Mouse (Mus musculus) megakaryocyte, embryonic 14.5 days (primary cell): ENCODE results near the gene Rps21. TPM values are rescaled to one million over a fixed set of nuclear protein-coding genes. Genes with fewer than 3 reads are reported as not detected.

Experiments
- H3K27me3 ChIP-seq: replicated peaks from 2 replicates; pipeline ENCODE3; 2012; ENCODE audit warnings: inconsistent platforms
- H3K36me3 ChIP-seq: replicated peaks from 2 replicates; pipeline ENCODE3; 2012; ENCODE audit warnings: low read length, inconsistent platforms, mixed read lengths
- H3K4me1 ChIP-seq: 2 replicates; pipeline ENCODE4 v1.6.1; 2012; ENCODE audit warnings: inconsistent platforms
- H3K4me3 ChIP-seq: replicated peaks from 2 replicates; pipeline ENCODE3; 2012; ENCODE audit warnings: moderate library complexity, mild to moderate bottlenecking, inconsistent platforms
- H3K9me3 ChIP-seq: 2 replicates; pipeline ENCODE4 v1.6.1; 2012; ENCODE audit warnings: inconsistent platforms
- FLI1 ChIP-seq: IDR thresholded peaks from 2 replicates; pipeline ENCODE4 v1.6.1; 2012; ENCODE audit warnings: low read length, inconsistent platforms, mixed read lengths
- GATA1 ChIP-seq: IDR thresholded peaks from 3 replicates; pipeline ENCODE4 v1.6.1; 2012; ENCODE audit warnings: mixed read lengths, low read length, inconsistent platforms, borderline replicate concordance
- polyA plus RNA-seq: library from polyadenylated mRNA; stranded (reverse); fragments of >175 nt; gene quantifications from 2 replicates; pipeline ENCODE4 v1.2.3, GENCODE M21; 2012; ENCODE audit warnings: low replicate concordance; ENCODE audit not compliant: insufficient read depth

The Rps21 gene
- polyA plus RNA-seq, 1 experiment: 1,213 TPM

- Histone ChIP-seq H3K4me1 (peaks cover 52% of the 10 kb centered on the region), H3K4me3 (no peak overlapping the region), H3K27me3 (peaks cover 44% of the 10 kb centered on the region), H3K9me3 (no peaks in the 10 kb centered on the region), H3K36me3 (no peaks in the 10 kb centered on the region)
- TF ChIP-seq GATA1: no peak
- no peak for TF ChIP-seq FLI1
Measured at GRCm38 (mm10) chr2:180279321-180279720, 22.1 kb downstream of the Rps21 start.

- Histone ChIP-seq H3K36me3 (no peaks in the 10 kb centered on the region), H3K9me3 (no peaks in the 10 kb centered on the region), H3K27me3 (peaks cover 88% of the 10 kb centered on the region), H3K4me3 (peak overlapping the region; percentile 4), H3K4me1 (peaks cover 26% of the 10 kb centered on the region)
- TF ChIP-seq GATA1 (no peak), FLI1 (no peak)
Measured at GRCm38 (mm10) chr2:180288966-180289365, 31.8 kb downstream of the Rps21 start.

- no peaks in the 10 kb centered on the region for H3K9me3 ChIP-seq
- H3K4me3 ChIP-seq: peak within 1 kb of the TSS; percentile 15
- TF ChIP-seq FLI1: no peak
- TF ChIP-seq GATA1: no peak
- peaks cover 26% of the 10 kb centered on the region for H3K4me1 ChIP-seq
- H3K36me3 ChIP-seq: no peaks in the 10 kb centered on the region
- peaks cover 87% of the 10 kb centered on the region for H3K27me3 ChIP-seq
Measured at GRCm38 (mm10) chr2:180289440-180290108, 32.4 kb downstream of the Rps21 start, which contains the start of gene Rbbp8nl. Gene Rbbp8nl, minus strand, starts transcription at chr2:180289879.

GRCm38 (mm10) chr2:180290503-180290902 lies 33.3 kb downstream of the Rps21 start:
- Histone ChIP-seq H3K36me3 (no peaks in the 10 kb centered on the region), H3K4me3 (peak overlapping the region; percentile 15), H3K9me3 (no peaks in the 10 kb centered on the region), H3K27me3 (peaks cover 79% of the 10 kb centered on the region), H3K4me1 (peaks cover 26% of the 10 kb centered on the region)
- TF ChIP-seq GATA1 (no peak), FLI1 (no peak)

- TF ChIP-seq GATA1 (no peak), FLI1 (no peak)
- peaks cover 26% of the 10 kb centered on the region for H3K4me1 ChIP-seq
- H3K4me3 ChIP-seq: no peak overlapping the region
- no peaks in the 10 kb centered on the region for H3K9me3 ChIP-seq
- H3K36me3 ChIP-seq: no peaks in the 10 kb centered on the region
- peaks cover 74% of the 10 kb centered on the region for H3K27me3 ChIP-seq
Measured at GRCm38 (mm10) chr2:180291566-180291965, 34.4 kb downstream of the Rps21 start.

- no peaks in the 10 kb centered on the region for H3K9me3 ChIP-seq
- TF ChIP-seq GATA1 (no peak), FLI1 (no peak)
Measured at GRCm38 (mm10) chr2:180292026-180292425, 34.8 kb downstream of the Rps21 start.

GRCm38 (mm10) chr2:180292906-180293305 lies 35.7 kb downstream of the Rps21 start:
- peaks cover 26% of the 10 kb centered on the region for H3K4me1 ChIP-seq
- TF ChIP-seq FLI1 (no peak), GATA1 (no peak)
- H3K36me3 ChIP-seq: no peaks in the 10 kb centered on the region
- no peak overlapping the region for H3K4me3 ChIP-seq
- H3K27me3 ChIP-seq: peaks cover 64% of the 10 kb centered on the region
- H3K9me3 ChIP-seq: no peaks in the 10 kb centered on the region

More at GRCm38 (mm10) chr2:180292026-180292425, 34.8 kb downstream of the Rps21 start:
- H3K4me1 ChIP-seq: peaks cover 26% of the 10 kb centered on the region
- H3K4me3 ChIP-seq: no peak overlapping the region
- H3K36me3 ChIP-seq: no peaks in the 10 kb centered on the region
- H3K27me3 ChIP-seq: peaks cover 73% of the 10 kb centered on the region

- no peaks in the 10 kb centered on the region for H3K36me3 ChIP-seq
- H3K4me1 ChIP-seq: peaks cover 25% of the 10 kb centered on the region
- TF ChIP-seq GATA1: no peak
- H3K9me3 ChIP-seq: 0 out of 2 replicates have a peak, but pooled peaks cover 4% of the 10 kb centered on the region
- no peak overlapping the region for H3K4me3 ChIP-seq
- peaks cover 43% of the 10 kb centered on the region for H3K27me3 ChIP-seq
Measured at GRCm38 (mm10) chr2:180300252-180300651, 43.1 kb downstream of the Rps21 start.

GRCm38 (mm10) chr2:180300771-180301170 lies 43.6 kb downstream of the Rps21 start:
- H3K9me3 ChIP-seq: 0 out of 2 replicates have a peak, but pooled peaks cover 4% of the 10 kb centered on the region
- H3K27me3 ChIP-seq: peaks cover 49% of the 10 kb centered on the region
- H3K4me1 ChIP-seq: peaks cover 30% of the 10 kb centered on the region
- no peak overlapping the region for H3K4me3 ChIP-seq
- no peaks in the 10 kb centered on the region for H3K36me3 ChIP-seq
- no peak for TF ChIP-seq FLI1
- no peak for TF ChIP-seq GATA1

- TF ChIP-seq FLI1: no peak
- TF ChIP-seq GATA1: no peak
- H3K4me1 ChIP-seq: peaks cover 39% of the 10 kb centered on the region
- H3K36me3 ChIP-seq: no peaks in the 10 kb centered on the region
- no peak overlapping the region for H3K4me3 ChIP-seq
- peaks cover 53% of the 10 kb centered on the region for H3K27me3 ChIP-seq
- H3K9me3 ChIP-seq: 0 out of 2 replicates have a peak, but pooled peaks cover 4% of the 10 kb centered on the region
Measured at GRCm38 (mm10) chr2:180302201-180302600, 45.0 kb downstream of the Rps21 start.
